Mouse (Mus musculus): ENCODE data around the gene D630039A03Rik. TPM values are rescaled to one million over a fixed set of nuclear protein-coding genes. Genes with fewer than 3 reads are reported as not detected.

D630039A03Rik gene
- polyA plus RNA-seq, 1 experiment from 2014 or later, result 0.11 TPM

Other genes with a start within 250 kb of the D630039A03Rik start
- gene Akap2, start 198.6 kb downstream of the D630039A03Rik start, polyA plus RNA-seq (2016; fragmentation: Nextera tagmentation; extraction: Ambion mirVana), result 21.3 and 24.7 TPM in 2 replicates
- 405 and 415 TPM in 2 replicates for gene Txn1, start 40.1 kb upstream of the D630039A03Rik start, polyA plus RNA-seq (2016; fragmentation: Nextera tagmentation; extraction: Ambion mirVana)
- not detected in 2 replicates for gene Txndc8, start 92.8 kb upstream of the D630039A03Rik start, polyA plus RNA-seq (2016; fragmentation: Nextera tagmentation; extraction: Ambion mirVana)